ENCODE assay signal across 28 mouse cellular contexts in genomic region chr16:17040716-17041115, GRCm38 (mm10).
"Had no signal": no experiment of that assay in that cellular context is flagged by ENCODE, and none has a peak within 500 bp of the region (broad histone marks: within the 10 kb centered on the region; RNA-seq: fewer than 3 reads in every experiment).

No protein-coding gene starts in this region.

- H3K9ac ChIP-seq: limb, embryonic 12.5 days; limb, embryonic 13.5 days; limb, embryonic 15.5 days; liver, embryonic 12.5 days; liver, embryonic 13.5 days; liver, embryonic 14.5 days; liver, embryonic 15.5 days; liver, postnatal 0 days; lung, embryonic 14.5 days; lung, embryonic 15.5 days; midbrain, embryonic 12.5 days; midbrain, embryonic 13.5 days; midbrain, embryonic 15.5 days; neural tube, embryonic 12.5 days had no signal

- H3K4me3 ChIP-seq: limb, embryonic 10.5 days; limb, embryonic 12.5 days; limb, embryonic 13.5 days; limb, embryonic 15.5 days; liver, embryonic 12.5 days; liver, embryonic 13.5 days; liver, embryonic 15.5 days; lung, embryonic 15.5 days; megakaryocyte, embryonic 14.5 days; midbrain, embryonic 10.5 days; midbrain, embryonic 12.5 days; midbrain, embryonic 13.5 days; midbrain, embryonic 15.5 days; myocyte; neural tube, embryonic 12.5 days had no signal

- DNase-seq: left cerebral cortex, postnatal 4 days; liver; liver, embryonic 13.5 days; liver, postnatal 0 days; lung, adult 18-20 months; lung, adult 2 months; lung, embryonic 14.5 days; lung, postnatal 10 days; lung, postnatal 14 days; lung, postnatal 36 days; lung, postnatal 4 days; midbrain, embryonic 14.5 days had no signal

- H3K4me1 ChIP-seq: limb, embryonic 10.5 days; limb, embryonic 12.5 days; limb, embryonic 13.5 days; limb, embryonic 15.5 days; liver, embryonic 12.5 days; liver, embryonic 13.5 days; liver, embryonic 15.5 days; lung, embryonic 15.5 days; megakaryocyte, embryonic 14.5 days; midbrain, embryonic 15.5 days; neural tube, embryonic 12.5 days had no signal

- H3K9me3 ChIP-seq: limb, embryonic 10.5 days; limb, embryonic 12.5 days; limb, embryonic 13.5 days; limb, embryonic 15.5 days; liver, embryonic 12.5 days; liver, embryonic 13.5 days; liver, embryonic 15.5 days; lung, embryonic 15.5 days; megakaryocyte, embryonic 14.5 days; midbrain, embryonic 10.5 days; midbrain, embryonic 12.5 days; midbrain, embryonic 13.5 days; midbrain, embryonic 15.5 days; neural tube, embryonic 12.5 days had no signal

- H3K27me3 ChIP-seq: limb, embryonic 12.5 days; limb, embryonic 13.5 days; limb, embryonic 15.5 days; liver, embryonic 12.5 days; liver, embryonic 13.5 days; liver, embryonic 15.5 days; lung, embryonic 15.5 days; megakaryocyte, embryonic 14.5 days; midbrain, embryonic 12.5 days; midbrain, embryonic 13.5 days; midbrain, embryonic 15.5 days; neural tube, embryonic 12.5 days had no signal

- H3K27ac ChIP-seq: limb, embryonic 10.5 days; limb, embryonic 12.5 days; limb, embryonic 13.5 days; limb, embryonic 15.5 days; liver, embryonic 12.5 days; liver, embryonic 13.5 days; liver, embryonic 14.5 days; liver, embryonic 15.5 days; lung, embryonic 15.5 days; macrophage; midbrain, embryonic 10.5 days; midbrain, embryonic 12.5 days; midbrain, embryonic 13.5 days; midbrain, embryonic 15.5 days; neural tube, embryonic 12.5 days had no signal
